Mouse (Mus musculus) neural tube, embryonic 15.5 days (tissue): ENCODE data around the gene Elk3. TPM values are rescaled to one million over a fixed set of nuclear protein-coding genes. Genes with fewer than 3 reads are reported as not detected.
"Not testable (repeated sequence)": the region's sequence is repeated elsewhere in the genome, so short reads cannot be mapped to it uniquely, and the experiment has no call there.

Experiments
- ATAC-seq: fragments of 200-750 bp; cut with Nextera tagmentation; 2 replicates; pipeline ENCODE4 v1.8.0; 2017; ENCODE audit warnings: mild to moderate bottlenecking, moderate TSS enrichment, moderate library complexity; ENCODE audit not compliant: low FRiP score
- H3K27ac ChIP-seq: fragments of 300-500 bp; sonication (generic); replicated peaks from 2 replicates; pipeline ENCODE4 v1.5.1; 2015; ENCODE audit warnings: mild to moderate bottlenecking, inconsistent platforms
- H3K27me3 ChIP-seq: fragments of 300-500 bp; sonication (generic); replicated peaks from 2 replicates; pipeline ENCODE4 v1.6.1; 2015; ENCODE audit warnings: inconsistent platforms
- H3K36me3 ChIP-seq: fragments of 300-500 bp; sonication (generic); 2 replicates; pipeline ENCODE4 v1.6.1; 2015; ENCODE audit warnings: inconsistent platforms
- H3K4me1 ChIP-seq: fragments of 300-500 bp; sonication (generic); 2 replicates; pipeline ENCODE4 v1.6.1; 2015; ENCODE audit warnings: inconsistent platforms
- H3K4me2 ChIP-seq: fragments of 300-500 bp; sonication (generic); 2 replicates; pipeline ENCODE4 v1.6.1; 2015; ENCODE audit warnings: inconsistent platforms, mild to moderate bottlenecking, moderate library complexity
- H3K4me3 ChIP-seq: fragments of 300-500 bp; sonication (generic); replicated peaks from 2 replicates; pipeline ENCODE4 v1.5.1; 2015; ENCODE audit warnings: mild to moderate bottlenecking, inconsistent platforms
- H3K9ac ChIP-seq: fragments of 300-500 bp; sonication (generic); replicated peaks from 2 replicates; pipeline ENCODE4 v1.6.1; 2015; ENCODE audit warnings: mild to moderate bottlenecking, inconsistent platforms
- H3K9me3 ChIP-seq: fragments of 300-500 bp; sonication (generic); replicated peaks from 2 replicates; pipeline ENCODE4 v1.6.1; 2016; ENCODE audit warnings: inconsistent platforms
- whole genome bisulfite sequencing: fragments of 180-500 bp; shearing (Covaris S2); methylation state at CpG from one replicate; pipeline ENCODE4 v1.1.7; 2015; ENCODE audit warnings: mixed read lengths; 5-methylcytosine and 5-hydroxymethylcytosine counted together
- polyA plus RNA-seq: library from polyadenylated mRNA; unstranded; fragments of >200 nt; fragmentation: Nextera tagmentation; extraction: Ambion mirVana; gene quantifications from 2 replicates; pipeline ENCODE4 v1.2.1, GENCODE M21; 2015

The Elk3 gene
- 8.6 and 10.1 TPM in 2 replicates for polyA plus RNA-seq

GRCm38 (mm10) chr10:93310721-93311411, at the start of gene Elk3:
TSS of gene Elk3 (minus strand) at chr10:93311135.
- peak within 1 kb of the TSS; percentile 56 for H3K4me3 ChIP-seq
- peak within 1 kb of the TSS; percentile 92 for H3K4me2 ChIP-seq
- H3K27me3 ChIP-seq, result 0 out of 2 replicates have a peak, but pooled peaks cover 6% of the 10 kb centered on the region
- ATAC-seq, result peak; percentile 61; the same call in 1 of the 2 replicates
- H3K9ac ChIP-seq, result peak within 1 kb of the TSS; percentile 63
- no peaks in the 10 kb centered on the region for H3K36me3 ChIP-seq
- H3K4me1 ChIP-seq, result peaks cover 24% of the 10 kb centered on the region
- under 1% methylated on average over 35 of the region's 53 CpGs for WGBS
- peak within 1 kb of the TSS; percentile 62 for H3K27ac ChIP-seq
- no peaks in the 10 kb centered on the region for H3K9me3 ChIP-seq

- Histone ChIP-seq H3K27ac (no peak overlapping the region), H3K4me2 (no peak overlapping the region), H3K36me3 (no peaks in the 10 kb centered on the region), H3K4me3 (no peak overlapping the region), H3K27me3 (no peaks in the 10 kb centered on the region), H3K9me3 (no peaks in the 10 kb centered on the region), H3K4me1 (no peaks in the 10 kb centered on the region), H3K9ac (no peak overlapping the region)
- no peak for ATAC-seq
- 58% methylated on average over 3 of the region's 3 CpGs for WGBS
Observed at GRCm38 (mm10) chr10:93360623-93361022, 49.7 kb upstream of the Elk3 start.

- ATAC-seq, H3K27me3 ChIP-seq, H3K36me3 ChIP-seq, H3K27ac ChIP-seq, H3K4me1 ChIP-seq, H3K4me3 ChIP-seq, H3K9me3 ChIP-seq, H3K4me2 ChIP-seq, H3K9ac ChIP-seq: not testable (repeated sequence)
- 87% methylated on average over 4 of the region's 4 CpGs for WGBS
Observed at GRCm38 (mm10) chr10:93360190-93360589, 49.3 kb upstream of the Elk3 start.

- Histone ChIP-seq H3K4me1 (no peaks in the 10 kb centered on the region), H3K36me3 (no peaks in the 10 kb centered on the region), H3K4me2 (no peak overlapping the region), H3K27me3 (no peaks in the 10 kb centered on the region), H3K27ac (no peak overlapping the region), H3K9ac (no peak overlapping the region), H3K9me3 (no peaks in the 10 kb centered on the region), H3K4me3 (no peak overlapping the region)
- 60% methylated on average over 7 of the region's 7 CpGs for WGBS
- no peak for ATAC-seq
Observed at GRCm38 (mm10) chr10:93359339-93359863, 48.5 kb upstream of the Elk3 start.

- H3K4me2 ChIP-seq, result no peak overlapping the region
- no peak overlapping the region for H3K27ac ChIP-seq
- WGBS, result 85% methylated on average over 4 of the region's 4 CpGs
- no peak overlapping the region for H3K9ac ChIP-seq
- H3K4me1 ChIP-seq, result no peaks in the 10 kb centered on the region
- H3K27me3 ChIP-seq, result no peaks in the 10 kb centered on the region
- no peak for ATAC-seq
- no peak overlapping the region for H3K4me3 ChIP-seq
- H3K36me3 ChIP-seq, result no peaks in the 10 kb centered on the region
- H3K9me3 ChIP-seq, result no peaks in the 10 kb centered on the region
Observed at GRCm38 (mm10) chr10:93358878-93359277, 47.9 kb upstream of the Elk3 start.

GRCm38 (mm10) chr10:93357162-93357561, 46.2 kb upstream of the Elk3 start:
- no peak for ATAC-seq
- Histone ChIP-seq H3K27ac (no peak overlapping the region), H3K4me2 (no peak overlapping the region), H3K4me3 (no peak overlapping the region), H3K9me3 (no peaks in the 10 kb centered on the region), H3K4me1 (no peaks in the 10 kb centered on the region), H3K27me3 (no peaks in the 10 kb centered on the region), H3K36me3 (no peaks in the 10 kb centered on the region), H3K9ac (no peak overlapping the region)
- 95% methylated on average over 5 of the region's 5 CpGs for WGBS

- WGBS, result 84% methylated on average over 9 of the region's 9 CpGs
- Histone ChIP-seq H3K9me3 (no peaks in the 10 kb centered on the region), H3K4me2 (no peak overlapping the region), H3K4me1 (no peaks in the 10 kb centered on the region), H3K9ac (no peak overlapping the region), H3K36me3 (no peaks in the 10 kb centered on the region), H3K4me3 (no peak overlapping the region), H3K27ac (no peak overlapping the region), H3K27me3 (no peaks in the 10 kb centered on the region)
- no peak for ATAC-seq
Observed at GRCm38 (mm10) chr10:93356122-93356521, 45.2 kb upstream of the Elk3 start.

- Histone ChIP-seq H3K9ac (no peak overlapping the region), H3K27ac (no peak overlapping the region), H3K27me3 (no peaks in the 10 kb centered on the region), H3K4me3 (no peak overlapping the region), H3K4me1 (no peaks in the 10 kb centered on the region), H3K4me2 (no peak overlapping the region), H3K9me3 (no peaks in the 10 kb centered on the region), H3K36me3 (no peaks in the 10 kb centered on the region)
- WGBS, result 52% methylated on average over 8 of the region's 8 CpGs
- no peak for ATAC-seq
Observed at GRCm38 (mm10) chr10:93355276-93355927, 44.5 kb upstream of the Elk3 start.

GRCm38 (mm10) chr10:93353545-93354326, 42.8 kb upstream of the Elk3 start:
- ATAC-seq, result no peak
- 85% methylated on average over 10 of the region's 10 CpGs for WGBS
- H3K4me2 ChIP-seq, result no peak overlapping the region

GRCm38 (mm10) chr10:93347918-93348505, 37.1 kb upstream of the Elk3 start:
- Histone ChIP-seq H3K4me1 (no peaks in the 10 kb centered on the region), H3K27ac (no peak overlapping the region), H3K36me3 (no peaks in the 10 kb centered on the region), H3K4me2 (peak overlapping the region; percentile 1; the same call in 1 of the 2 replicates), H3K9ac (no peak overlapping the region), H3K27me3 (no peaks in the 10 kb centered on the region), H3K4me3 (no peak overlapping the region), H3K9me3 (no peaks in the 10 kb centered on the region)
- 63% methylated on average over 14 of the region's 14 CpGs for WGBS
- ATAC-seq, result no peak; the same call in 1 of the 2 replicates

More at GRCm38 (mm10) chr10:93353545-93354326, 42.8 kb upstream of the Elk3 start:
- Histone ChIP-seq H3K9me3 (no peaks in the 10 kb centered on the region), H3K4me1 (no peaks in the 10 kb centered on the region), H3K27me3 (no peaks in the 10 kb centered on the region), H3K27ac (no peak overlapping the region), H3K36me3 (no peaks in the 10 kb centered on the region), H3K4me3 (no peak overlapping the region), H3K9ac (no peak overlapping the region)

- H3K9me3 ChIP-seq, result no peaks in the 10 kb centered on the region
- peak overlapping the region; percentile 23; the same call in 1 of the 2 replicates for H3K27ac ChIP-seq
- H3K9ac ChIP-seq, result no peak overlapping the region
- H3K4me1 ChIP-seq, result no peaks in the 10 kb centered on the region
- H3K4me2 ChIP-seq, result no peak overlapping the region
- WGBS, result 81% methylated on average over 7 of the region's 7 CpGs
- no peak for ATAC-seq
- no peaks in the 10 kb centered on the region for H3K36me3 ChIP-seq
- no peaks in the 10 kb centered on the region for H3K27me3 ChIP-seq
- no peak overlapping the region for H3K4me3 ChIP-seq
Observed at GRCm38 (mm10) chr10:93347387-93347786, 36.5 kb upstream of the Elk3 start.
